Mouse (Mus musculus) limb, embryonic 11.5 days (tissue): ENCODE measurements around the gene Has3. TPM values are rescaled to one million over a fixed set of nuclear protein-coding genes. Genes with fewer than 3 reads are reported as not detected.
"Not testable (repeated sequence)": the region's sequence is repeated elsewhere in the genome, so short reads cannot be mapped to it uniquely, and the experiment has no call there.

ENCODE experiments used
- ATAC-seq: fragments of 200-750 bp; cut with Nextera tagmentation; 2 replicates; pipeline ENCODE4 v1.8.0; 2017; ENCODE audit warnings: low read depth; ENCODE audit not compliant: insufficient number of reproducible peaks, low FRiP score, low TSS enrichment
- DNase-seq: peaks from one replicate; pipeline ENCODE4 v3.0.0-alpha.2; 2015; ENCODE audit warnings: low spot score
- H3K27ac ChIP-seq: fragments of 300-500 bp; sonication (generic); replicated peaks from 2 replicates; pipeline ENCODE4 v1.5.1; 2014; ENCODE audit warnings: low read depth, mild to moderate bottlenecking, low read length
- H3K27me3 ChIP-seq: fragments of 300-500 bp; sonication (generic); 2 replicates; pipeline ENCODE4 v1.6.1; 2014; ENCODE audit warnings: mild to moderate bottlenecking, low read length, mixed read lengths; ENCODE audit not compliant: control insufficient read depth, insufficient read depth
- H3K36me3 ChIP-seq: fragments of 300-500 bp; sonication (generic); 2 replicates; pipeline ENCODE4 v1.6.1; 2014; ENCODE audit warnings: mild to moderate bottlenecking, low read length, moderate library complexity, mixed read lengths; ENCODE audit not compliant: control insufficient read depth, insufficient read depth
- H3K4me1 ChIP-seq: fragments of 300-500 bp; sonication (generic); 2 replicates; pipeline ENCODE4 v1.6.1; 2014; ENCODE audit warnings: low read length, mixed read lengths; ENCODE audit not compliant: control insufficient read depth, insufficient read depth
- H3K4me2 ChIP-seq: fragments of 300-500 bp; sonication (generic); 2 replicates; pipeline ENCODE4 v1.6.1; 2014; ENCODE audit warnings: low read depth, mild to moderate bottlenecking, moderate library complexity; ENCODE audit not compliant: severe bottlenecking
- H3K4me3 ChIP-seq: fragments of 300-500 bp; sonication (generic); 2 replicates; pipeline ENCODE4 v1.5.1; 2014; ENCODE audit warnings: low read depth, low read length
- H3K9ac ChIP-seq: fragments of 300-500 bp; sonication (generic); 2 replicates; pipeline ENCODE4 v1.6.1; 2014; ENCODE audit warnings: mild to moderate bottlenecking, low read length
- H3K9me3 ChIP-seq: fragments of 300-500 bp; sonication (generic); 2 replicates; pipeline ENCODE4 v1.6.1; 2016; ENCODE audit warnings: low read length; ENCODE audit not compliant: control insufficient read depth
- WGBS: fragments of 180-500 bp; shearing (Covaris S2); extraction: QIAGEN DNeasy Blood & Tissue Kit; methylation state at CpG from one replicate; pipeline ENCODE4 v1.1.7; 2014; 5-methylcytosine and 5-hydroxymethylcytosine counted together
- polyA plus RNA-seq: library from polyadenylated mRNA; unstranded; fragments of >200 nt; fragmentation: Nextera tagmentation; extraction: Ambion mirVana; gene quantifications from 2 replicates; pipeline ENCODE4 v1.2.1, GENCODE M21; 2014

The Has3 gene
- polyA plus RNA-seq, 1 experiment from 2014 or later = 0.40 TPM

GRCm38 (mm10) chr8:106919721-106920394 is 49.8 kb downstream of the Has3 start:
- Histone ChIP-seq H3K36me3 (peaks cover 35% of the 10 kb centered on the region), H3K4me1 (no peaks in the 10 kb centered on the region), H3K27me3 (no peaks in the 10 kb centered on the region), H3K9ac (no peak overlapping the region), H3K27ac (no peak overlapping the region), H3K9me3 (no peaks in the 10 kb centered on the region), H3K4me3 (no peak overlapping the region), H3K4me2 (no peak overlapping the region)
- DNase-seq = no peak
- WGBS = 93% methylated on average over 8 of the region's 8 CpGs
- no peak for ATAC-seq

GRCm38 (mm10) chr8:106920395-106920741 is 50.3 kb downstream of the Has3 start:
- Histone ChIP-seq H3K9ac (no peak overlapping the region), H3K36me3 (peaks cover 35% of the 10 kb centered on the region), H3K4me2 (no peak overlapping the region), H3K27me3 (no peaks in the 10 kb centered on the region), H3K9me3 (no peaks in the 10 kb centered on the region), H3K27ac (no peak overlapping the region), H3K4me3 (no peak overlapping the region), H3K4me1 (no peaks in the 10 kb centered on the region)
- ATAC-seq (no peak), DNase-seq (no peak)
- 93% methylated on average over 5 of the region's 5 CpGs for WGBS

- DNase-seq (no peak), ATAC-seq (no peak)
- WGBS = 86% methylated on average over 4 of the region's 4 CpGs
- Histone ChIP-seq H3K27me3 (no peaks in the 10 kb centered on the region), H3K9me3 (no peaks in the 10 kb centered on the region), H3K4me2 (no peak overlapping the region), H3K9ac (no peak overlapping the region), H3K4me1 (peaks cover under 1% of the 10 kb centered on the region), H3K36me3 (peaks cover 18% of the 10 kb centered on the region), H3K4me3 (no peak overlapping the region), H3K27ac (no peak overlapping the region)
These were observed 54.0 kb downstream of the Has3 start for GRCm38 (mm10) chr8:106924057-106924456.

- DNase-seq (no peak), ATAC-seq (no peak)
- no peaks in the 10 kb centered on the region for H3K9me3 ChIP-seq
- peaks cover 7% of the 10 kb centered on the region for H3K4me1 ChIP-seq
- no peak overlapping the region for H3K27ac ChIP-seq
- peaks cover 11% of the 10 kb centered on the region for H3K36me3 ChIP-seq
- no peaks in the 10 kb centered on the region for H3K27me3 ChIP-seq
- 88% methylated on average over 8 of the region's 8 CpGs for WGBS
- no peak overlapping the region for H3K9ac ChIP-seq
- H3K4me2 ChIP-seq = no peak overlapping the region
- no peak overlapping the region for H3K4me3 ChIP-seq
These were observed 54.9 kb downstream of the Has3 start for GRCm38 (mm10) chr8:106924904-106925349.

GRCm38 (mm10) chr8:106925446-106925845 is 55.4 kb downstream of the Has3 start:
- DNase-seq (no peak), ATAC-seq (no peak)
- no peak overlapping the region for H3K9ac ChIP-seq
- no peaks in the 10 kb centered on the region for H3K27me3 ChIP-seq
- no peaks in the 10 kb centered on the region for H3K9me3 ChIP-seq
- no peak overlapping the region for H3K4me3 ChIP-seq
- H3K4me2 ChIP-seq = no peak overlapping the region
- 91% methylated on average over 4 of the region's 4 CpGs for WGBS
- H3K4me1 ChIP-seq = peaks cover 7% of the 10 kb centered on the region
- H3K27ac ChIP-seq = no peak overlapping the region
- peaks cover 7% of the 10 kb centered on the region; the same call in 1 of the 2 replicates for H3K36me3 ChIP-seq

- Histone ChIP-seq H3K27me3 (no peaks in the 10 kb centered on the region), H3K9me3 (no peaks in the 10 kb centered on the region), H3K4me3 (no peak overlapping the region), H3K36me3 (peaks cover 7% of the 10 kb centered on the region; the same call in 1 of the 2 replicates), H3K4me1 (peaks cover 12% of the 10 kb centered on the region), H3K9ac (no peak overlapping the region), H3K27ac (no peak overlapping the region), H3K4me2 (no peak overlapping the region)
- DNase-seq (peak; percentile 32), ATAC-seq (no peak)
- WGBS = 52% methylated on average over 4 of the region's 4 CpGs
These were observed 57.2 kb downstream of the Has3 start for GRCm38 (mm10) chr8:106927247-106927646.

GRCm38 (mm10) chr8:106928182-106928581 is 58.1 kb downstream of the Has3 start:
- not testable (repeated sequence) for H3K27me3 ChIP-seq, H3K27ac ChIP-seq, H3K9ac ChIP-seq, H3K4me2 ChIP-seq, H3K36me3 ChIP-seq, H3K4me3 ChIP-seq, H3K9me3 ChIP-seq, DNase-seq, ATAC-seq
- peaks cover 15% of the 10 kb centered on the region for H3K4me1 ChIP-seq
- WGBS = 94% methylated on average over 10 of the region's 11 CpGs

GRCm38 (mm10) chr8:106929155-106929913 is 59.3 kb downstream of the Has3 start:
- no peaks in the 10 kb centered on the region for H3K9me3 ChIP-seq
- H3K27me3 ChIP-seq = no peaks in the 10 kb centered on the region
- peak; percentile 32 for DNase-seq
- H3K36me3 ChIP-seq = no peaks in the 10 kb centered on the region
- H3K4me1 ChIP-seq = peaks cover 15% of the 10 kb centered on the region
- WGBS = 15% methylated on average over 6 of the region's 6 CpGs
- no peak overlapping the region for H3K27ac ChIP-seq
- no peak overlapping the region for H3K4me2 ChIP-seq
- no peak overlapping the region for H3K4me3 ChIP-seq
- ATAC-seq = no peak
- no peak overlapping the region for H3K9ac ChIP-seq
